Mouse (Mus musculus) kidney, embryonic 16.5 days (tissue): ENCODE results near the gene Plcg2. TPM values are rescaled to one million over a fixed set of nuclear protein-coding genes. Genes with fewer than 3 reads are reported as not detected.

ENCODE experiments used
- microRNA-seq: library from miRNA; unstranded; fragments of <30 nt; microRNA quantifications from one replicate; pipeline ENCODE4, GENCODE M21; 2016
- polyA plus RNA-seq: library from polyadenylated mRNA; unstranded; fragments of >200 nt; fragmentation: Nextera tagmentation; extraction: Ambion mirVana; gene quantifications from 2 replicates; pipeline ENCODE4 v1.2.1, GENCODE M21; 2015

Gene Plcg2
- polyA plus RNA-seq, 1 experiment from 2014 or later = 7.7 TPM

Small RNA genes within 50 kb of the gene (microRNA-seq; reads per million reads assigned to microRNA genes)
- gene Gm27361 (not detected), gene Mir7077 (not detected), gene Mir7078 (not detected)

Other genes with a start within 250 kb of the Plcg2 start
- gene Cmip, start 241.2 kb upstream of the Plcg2 start, polyA plus RNA-seq = 20.4 and 21.0 TPM in 2 replicates
- gene Sdr42e1, start 175.4 kb downstream of the Plcg2 start, polyA plus RNA-seq = 3.2 TPM in 2 replicates
- gene Hsd17b2, start 203.6 kb downstream of the Plcg2 start, polyA plus RNA-seq = 4.4 and 5.0 TPM in 2 replicates